ENCODE assay signal across 8 mouse cellular contexts in the genomic region with DNA sequence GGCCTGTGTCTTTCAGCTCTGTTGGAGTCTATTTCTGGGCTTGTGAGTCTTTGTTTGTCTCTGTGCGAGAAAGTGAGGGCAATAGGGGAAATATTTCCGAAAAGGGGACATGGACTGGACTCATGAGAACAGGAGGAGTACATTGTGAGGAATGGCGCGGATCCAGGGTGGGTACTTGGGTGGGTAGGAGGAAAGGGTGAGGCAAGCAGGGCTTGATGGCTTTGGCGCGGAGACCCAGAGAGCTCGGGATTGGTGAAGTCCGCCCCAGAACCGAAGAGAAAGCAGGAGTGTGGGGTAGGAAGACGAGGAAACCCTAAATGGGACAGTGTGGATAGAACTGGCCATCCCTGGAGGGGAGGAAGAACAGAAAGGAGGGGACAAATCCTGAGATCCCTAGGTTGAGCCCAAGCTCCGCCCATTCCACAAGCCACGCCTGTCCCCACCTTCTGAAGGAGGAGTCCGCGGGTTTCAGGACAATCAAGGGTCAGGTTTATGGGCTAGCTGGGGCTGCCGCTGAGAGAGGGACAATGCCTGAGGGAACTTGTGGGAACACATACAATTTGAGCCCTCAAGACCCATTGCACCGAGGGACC. TPM values are rescaled to one million over a fixed set of nuclear protein-coding genes. Genes with fewer than 3 reads are reported as not detected.
DNase-seq lines count a peak whose midpoint lies in the region; ATAC-seq and TF ChIP-seq lines count a peak whose summit lies in the region.

No protein-coding gene starts in this region.

- peak overlapping the region; percentile 90 for H3K9ac ChIP-seq in embryonic facial prominence, embryonic 12.5 days
- peak overlapping the region; percentile 92 for H3K9ac ChIP-seq in heart, embryonic 12.5 days
- peak overlapping the region; percentile 79 for H3K9ac ChIP-seq in kidney, embryonic 15.5 days
- H3K9ac ChIP-seq in stomach, embryonic 15.5 days: peak overlapping the region; percentile 70

- under 1% methylated on average over 16 of the region's 16 CpGs for WGBS in embryonic facial prominence, embryonic 12.5 days
- under 1% methylated on average over 16 of the region's 16 CpGs for WGBS in heart, embryonic 12.5 days
- 3% methylated on average over 16 of the region's 16 CpGs for WGBS in kidney, embryonic 15.5 days
- under 1% methylated on average over 16 of the region's 16 CpGs for WGBS in stomach, embryonic 15.5 days

- peaks cover 92% of the 10 kb centered on the region for H3K27me3 ChIP-seq in E14TG2a.4 (ENCODE audit: insufficient read depth, low read length)
- no peaks in the 10 kb centered on the region for H3K27me3 ChIP-seq in embryonic facial prominence, embryonic 12.5 days
- H3K27me3 ChIP-seq in heart, embryonic 12.5 days (replicated peaks): 0 out of 2 replicates have a peak, but pooled peaks cover 5% of the 10 kb centered on the region
- H3K27me3 ChIP-seq in kidney, embryonic 15.5 days: peaks cover 5% of the 10 kb centered on the region; the same call in 1 of the 2 replicates
- H3K27me3 ChIP-seq in stomach, embryonic 15.5 days (replicated peaks): no peaks in the 10 kb centered on the region

- H3K4me3 ChIP-seq in E14TG2a.4 (replicated peaks; ENCODE audit: low read length): peak overlapping the region; percentile 79
- H3K4me3 ChIP-seq in embryonic facial prominence, embryonic 12.5 days: peak overlapping the region; percentile 70
- peak overlapping the region; percentile 76 for H3K4me3 ChIP-seq in heart, embryonic 12.5 days
- peak overlapping the region; percentile 66 for H3K4me3 ChIP-seq in kidney, embryonic 15.5 days (replicated peaks)
- H3K4me3 ChIP-seq in stomach, embryonic 15.5 days (replicated peaks): peak overlapping the region; percentile 64

- TF ChIP-seq CTCF in E14TG2a.4 (conservative IDR thresholded peaks at IDR 0.05; ENCODE audit: low read length): no peak

- peak; percentile 93 for DNase-seq in adrenal gland, postnatal 10 days
- peak; percentile 95 for DNase-seq in lung, postnatal 10 days
- no peak for DNase-seq in layer of hippocampus, postnatal 14 days (ENCODE audit: low spot score in 2 of 2)

- H3K4me2 ChIP-seq in embryonic facial prominence, embryonic 12.5 days (replicated peaks): peak overlapping the region; percentile 73
- H3K4me2 ChIP-seq in heart, embryonic 12.5 days: peak overlapping the region; percentile 81
- H3K4me2 ChIP-seq in kidney, embryonic 15.5 days: peak overlapping the region; percentile 90
- H3K4me2 ChIP-seq in stomach, embryonic 15.5 days: peak overlapping the region; percentile 91

- H3K27ac ChIP-seq in embryonic facial prominence, embryonic 12.5 days: peak overlapping the region; percentile 100
- H3K27ac ChIP-seq in heart, embryonic 12.5 days (ENCODE audit: poor library complexity, severe bottlenecking): peak overlapping the region; percentile 99
- H3K27ac ChIP-seq in kidney, embryonic 15.5 days: peak overlapping the region; percentile 99
- H3K27ac ChIP-seq in stomach, embryonic 15.5 days: peak overlapping the region; percentile 99

- peaks cover 75% of the 10 kb centered on the region for H3K4me1 ChIP-seq in E14TG2a.4 (replicated peaks; ENCODE audit: low read depth, low read length)
- H3K4me1 ChIP-seq in embryonic facial prominence, embryonic 12.5 days: peaks cover 64% of the 10 kb centered on the region
- H3K4me1 ChIP-seq in heart, embryonic 12.5 days (replicated peaks): peaks cover 70% of the 10 kb centered on the region
- peaks cover 79% of the 10 kb centered on the region for H3K4me1 ChIP-seq in kidney, embryonic 15.5 days
- peaks cover 56% of the 10 kb centered on the region for H3K4me1 ChIP-seq in stomach, embryonic 15.5 days

- H3K9me3 ChIP-seq in E14TG2a.4 (ENCODE audit: low read length): no peaks in the 10 kb centered on the region
- H3K9me3 ChIP-seq in embryonic facial prominence, embryonic 12.5 days: no peaks in the 10 kb centered on the region
- no peaks in the 10 kb centered on the region for H3K9me3 ChIP-seq in heart, embryonic 12.5 days (replicated peaks)
- H3K9me3 ChIP-seq in kidney, embryonic 15.5 days (replicated peaks): no peaks in the 10 kb centered on the region
- no peaks in the 10 kb centered on the region for H3K9me3 ChIP-seq in stomach, embryonic 15.5 days

- no peaks in the 10 kb centered on the region for H3K36me3 ChIP-seq in E14TG2a.4 (ENCODE audit: insufficient read depth, low read length)
- H3K36me3 ChIP-seq in embryonic facial prominence, embryonic 12.5 days: no peaks in the 10 kb centered on the region
- H3K36me3 ChIP-seq in heart, embryonic 12.5 days: no peaks in the 10 kb centered on the region
- H3K36me3 ChIP-seq in kidney, embryonic 15.5 days: no peaks in the 10 kb centered on the region
- no peaks in the 10 kb centered on the region for H3K36me3 ChIP-seq in stomach, embryonic 15.5 days

- ATAC-seq in embryonic facial prominence, embryonic 12.5 days (ENCODE audit: insufficient number of reproducible peaks, insufficient read depth, low FRiP score, low TSS enrichment): peak; percentile 25; the same call in 1 of the 2 replicates
- ATAC-seq in heart, embryonic 12.5 days (ENCODE audit: insufficient number of reproducible peaks, low FRiP score): peak; percentile 48; the same call in 1 of the 2 replicates
- ATAC-seq in kidney, embryonic 15.5 days (replicated peaks; ENCODE audit: low FRiP score): peak; percentile 75
- peak; percentile 59 for ATAC-seq in stomach, embryonic 15.5 days (ENCODE audit: insufficient read depth, low FRiP score, low read depth)

RNA-seq across cellular contexts. Expression of a gene that starts 16.3 kb away (rescaled TPM):
- 10 to 100 TPM; 35.4 to 46.3 TPM for total RNA-seq in adrenal gland, postnatal 10 days (2021)
- 23.0 and 24.4 TPM in 2 replicates for polyA plus RNA-seq in embryonic facial prominence, embryonic 12.5 days (2016; fragmentation: Nextera tagmentation; extraction: Ambion mirVana)
- 20.1 and 22.8 TPM in 2 replicates for polyA plus RNA-seq in heart, embryonic 12.5 days (2016; fragmentation: Nextera tagmentation; extraction: Ambion mirVana)
- 23.2 and 24.7 TPM in 2 replicates for polyA plus RNA-seq in kidney, embryonic 15.5 days (2015; fragmentation: Nextera tagmentation; extraction: Ambion mirVana)
- polyA plus RNA-seq in stomach, embryonic 15.5 days (2015; fragmentation: Nextera tagmentation; extraction: Ambion mirVana): 18.6 and 21.2 TPM in 2 replicates
- total RNA-seq in layer of hippocampus, postnatal 14 days (2021): 10 to 100 TPM; 64.3 to 73.2 TPM

RNA-seq across cellular contexts. Expression of a gene that starts 21.4 kb away (rescaled TPM):
- 10 to 100 TPM; 16.4 to 26.0 TPM for total RNA-seq in adrenal gland, postnatal 10 days (2021)
- polyA plus RNA-seq in embryonic facial prominence, embryonic 12.5 days (2016; fragmentation: Nextera tagmentation; extraction: Ambion mirVana): 73.5 and 74.7 TPM in 2 replicates
- 86.4 and 90.3 TPM in 2 replicates for polyA plus RNA-seq in heart, embryonic 12.5 days (2016; fragmentation: Nextera tagmentation; extraction: Ambion mirVana)
- 26.5 and 33.4 TPM in 2 replicates for polyA plus RNA-seq in kidney, embryonic 15.5 days (2015; fragmentation: Nextera tagmentation; extraction: Ambion mirVana)
- 22.2 and 25.1 TPM in 2 replicates for polyA plus RNA-seq in stomach, embryonic 15.5 days (2015; fragmentation: Nextera tagmentation; extraction: Ambion mirVana)
- 100 to 1,000 TPM; 112 to 113 TPM for total RNA-seq in layer of hippocampus, postnatal 14 days (2021)

RNA-seq across cellular contexts. Expression of a gene that starts 25.6 kb away (rescaled TPM):
- total RNA-seq in adrenal gland, postnatal 10 days (2021): 10 to 100 TPM; 51.0 to 53.3 TPM
- polyA plus RNA-seq in embryonic facial prominence, embryonic 12.5 days (2016; fragmentation: Nextera tagmentation; extraction: Ambion mirVana): 126 and 128 TPM in 2 replicates
- 79.0 and 80.6 TPM in 2 replicates for polyA plus RNA-seq in heart, embryonic 12.5 days (2016; fragmentation: Nextera tagmentation; extraction: Ambion mirVana)
- polyA plus RNA-seq in kidney, embryonic 15.5 days (2015; fragmentation: Nextera tagmentation; extraction: Ambion mirVana): 118 TPM in 2 replicates
- polyA plus RNA-seq in stomach, embryonic 15.5 days (2015; fragmentation: Nextera tagmentation; extraction: Ambion mirVana): 85.9 and 90.0 TPM in 2 replicates
- 10 to 100 TPM; 59.9 to 61.5 TPM for total RNA-seq in layer of hippocampus, postnatal 14 days (2021)

RNA-seq across cellular contexts. Expression of a gene that starts 46.2 kb away (rescaled TPM):
- total RNA-seq in adrenal gland, postnatal 10 days (2021): not detected
- polyA plus RNA-seq in embryonic facial prominence, embryonic 12.5 days (2016; fragmentation: Nextera tagmentation; extraction: Ambion mirVana): 0.10 TPM in 1 of 2 replicates, not detected in the other
- polyA plus RNA-seq in heart, embryonic 12.5 days (2016; fragmentation: Nextera tagmentation; extraction: Ambion mirVana): not detected in 2 replicates
- polyA plus RNA-seq in kidney, embryonic 15.5 days (2015; fragmentation: Nextera tagmentation; extraction: Ambion mirVana): 0.23 TPM in 2 replicates
- polyA plus RNA-seq in stomach, embryonic 15.5 days (2015; fragmentation: Nextera tagmentation; extraction: Ambion mirVana): 0.14 and 0.24 TPM in 2 replicates
- total RNA-seq in layer of hippocampus, postnatal 14 days (2021): not detected

Comparison
In these comparisons a context has a peak if more than half of its experiments do, and no peak if none do; other contexts are left out.
1. DNase-seq: peak in adrenal gland, postnatal 10 days (single experiment) and lung, postnatal 10 days (single experiment); none in layer of hippocampus, postnatal 14 days (0 of 2).
2. ATAC-seq: peak in every context shown above with its lines; median percentile 75 in kidney, embryonic 15.5 days; 59 in stomach, embryonic 15.5 days; 48 in heart, embryonic 12.5 days; 25 in embryonic facial prominence, embryonic 12.5 days.
3. Peak in every context shown above with its lines, with median percentiles within 50 percentile points of each other: H3K4me3 ChIP-seq, H3K27ac ChIP-seq, H3K4me2 ChIP-seq and H3K9ac ChIP-seq.